Mouse (Mus musculus) urinary bladder, postnatal 36 days (tissue): Measurements from ENCODE around the gene Pgpep1l.
"Not testable (repeated sequence)": the region's sequence is repeated elsewhere in the genome, so short reads cannot be mapped to it uniquely, and the experiment has no call there.

ENCODE experiments used
- DNase-seq, 2 experiments: peaks; one replicate each; pipeline ENCODE4 v3.0.0; 2022; ENCODE audit warnings: low spot score in 2 of 2, mixed read lengths in 1 of 2

The Pgpep1l gene

GRCm38 (mm10) chr7:68264028-68264453 lies at the start of gene Pgpep1l:
Pgpep1l (minus strand) TSS chr7:68264233.
- DNase-seq, result peak in 1 of 2 experiments; percentile 21

DNA sequence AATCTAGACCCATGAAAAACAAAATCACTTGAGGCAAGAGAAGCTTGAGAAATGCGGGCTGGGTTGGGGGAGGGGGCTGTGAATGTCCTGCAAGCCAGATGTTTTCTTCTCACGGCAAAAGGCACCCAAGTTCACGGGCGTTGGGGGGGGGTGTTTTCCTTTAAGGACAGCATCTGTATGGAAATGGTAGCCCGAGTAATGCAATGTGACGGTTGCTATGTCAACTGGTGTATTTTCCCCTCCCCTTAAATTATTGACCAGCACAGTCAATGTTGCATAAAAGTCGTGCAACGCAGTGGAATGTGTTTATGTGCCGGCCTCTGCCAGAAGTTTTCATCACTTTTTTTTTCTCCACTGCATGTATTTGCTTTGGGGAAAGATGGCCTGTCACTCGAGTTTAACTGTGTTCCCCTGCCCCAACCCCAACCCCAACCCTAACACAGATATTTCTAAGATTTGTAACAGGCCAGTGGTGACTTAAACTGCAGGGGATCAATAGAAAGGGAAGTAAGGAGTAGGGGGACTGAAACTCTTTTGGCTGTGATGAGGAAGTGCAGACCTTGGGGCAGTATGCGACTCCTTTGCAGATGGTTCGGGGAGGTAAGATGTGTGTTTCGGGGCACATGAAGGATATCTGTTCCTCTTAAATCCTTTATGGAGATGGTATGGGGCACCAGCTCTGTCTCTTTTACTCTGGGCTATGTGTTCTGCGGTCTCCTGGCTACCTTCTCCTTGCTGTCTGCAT lies 49.2 kb upstream of the Pgpep1l start:
- no peak for DNase-seq

- no peak for DNase-seq
These were observed 48.4 kb upstream of the Pgpep1l start for GRCm38 (mm10) chr7:68312395-68312794.

DNA sequence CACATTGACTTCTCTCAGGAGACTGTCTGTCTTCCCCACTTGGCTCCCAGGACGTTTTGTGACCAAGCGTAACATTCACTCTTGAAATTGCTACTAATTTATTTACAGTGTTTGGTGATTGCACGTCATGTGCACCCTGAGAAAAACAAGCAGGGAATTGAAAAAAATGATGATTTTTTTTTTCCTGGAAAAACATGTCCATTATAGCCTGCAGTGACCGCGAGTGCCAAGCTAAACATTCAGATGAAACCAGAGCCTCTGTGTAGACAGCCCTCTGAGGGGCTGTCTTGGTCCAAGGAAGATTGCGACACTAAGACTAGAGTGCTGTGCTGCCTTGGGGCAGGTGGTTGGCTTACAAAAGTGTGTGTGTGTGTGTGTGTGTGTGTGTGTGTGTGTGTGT lies 47.4 kb upstream of the Pgpep1l start:
- no peak for DNase-seq

DNA sequence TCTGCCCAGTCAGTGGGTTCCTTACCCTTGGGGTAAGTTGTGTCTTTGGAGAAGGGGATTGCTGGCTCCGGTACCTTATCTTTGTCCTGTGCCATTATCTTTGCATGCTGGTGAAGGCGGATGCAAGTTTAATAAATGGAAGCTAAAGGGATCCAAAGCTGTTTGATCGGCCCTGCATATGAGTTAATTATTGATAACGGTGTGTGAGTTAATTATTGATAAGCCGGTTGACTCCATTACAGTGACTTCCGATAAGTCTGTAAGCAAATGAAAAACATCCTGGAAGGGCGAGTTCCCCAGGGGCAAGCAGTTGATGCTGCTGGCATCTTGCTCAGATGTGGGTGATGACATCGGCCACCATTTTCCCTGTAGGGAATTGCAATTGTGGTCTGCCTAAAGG lies 42.7 kb upstream of the Pgpep1l start:
- DNase-seq, result no peak

DNA sequence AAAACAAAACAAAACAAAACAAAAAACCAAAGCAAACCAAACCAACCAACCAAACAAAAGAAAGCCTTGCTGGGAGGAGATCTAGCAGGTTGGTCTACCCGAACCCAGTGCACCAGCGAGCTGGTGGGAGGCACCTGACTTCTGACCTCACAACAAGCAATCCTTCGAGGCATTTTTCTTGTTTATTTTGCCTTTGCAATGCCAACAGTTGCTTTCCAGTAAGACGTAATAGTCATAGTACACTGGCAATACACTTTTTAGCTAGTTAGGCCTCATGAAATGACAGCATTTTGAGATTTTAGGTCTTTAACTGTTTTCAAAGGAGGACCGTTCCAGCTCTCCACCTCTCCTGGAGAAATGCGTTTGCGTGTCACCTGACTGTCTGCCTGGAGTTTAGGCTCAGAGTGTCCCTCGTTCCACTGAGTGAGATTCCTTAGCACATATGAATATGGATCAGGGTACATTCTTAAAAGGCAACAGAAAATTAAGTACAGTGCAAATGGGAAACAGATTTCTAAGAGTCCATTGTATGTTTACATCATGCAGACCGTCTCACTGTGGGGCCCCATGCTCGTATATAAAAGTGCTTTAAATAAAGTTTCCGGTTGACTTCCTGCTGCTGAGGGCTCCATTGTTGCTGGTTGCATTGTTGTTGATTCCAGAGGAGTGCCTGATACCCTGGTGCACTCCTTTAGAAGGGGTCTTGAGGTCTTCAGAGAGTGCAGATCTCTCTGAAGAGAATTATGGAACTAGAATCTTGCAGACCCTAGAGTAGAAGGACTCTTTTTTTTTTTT lies 41.9 kb upstream of the Pgpep1l start:
- no peak for DNase-seq

- DNase-seq, result no peak
These were observed 39.7 kb upstream of the Pgpep1l start for GRCm38 (mm10) chr7:68303685-68304084.

GRCm38 (mm10) chr7:68302586-68303433 lies 38.8 kb upstream of the Pgpep1l start:
- peak; percentile 39 to 54 for DNase-seq

GRCm38 (mm10) chr7:68301160-68301559 lies 37.1 kb upstream of the Pgpep1l start:
- DNase-seq, result no peak

DNA sequence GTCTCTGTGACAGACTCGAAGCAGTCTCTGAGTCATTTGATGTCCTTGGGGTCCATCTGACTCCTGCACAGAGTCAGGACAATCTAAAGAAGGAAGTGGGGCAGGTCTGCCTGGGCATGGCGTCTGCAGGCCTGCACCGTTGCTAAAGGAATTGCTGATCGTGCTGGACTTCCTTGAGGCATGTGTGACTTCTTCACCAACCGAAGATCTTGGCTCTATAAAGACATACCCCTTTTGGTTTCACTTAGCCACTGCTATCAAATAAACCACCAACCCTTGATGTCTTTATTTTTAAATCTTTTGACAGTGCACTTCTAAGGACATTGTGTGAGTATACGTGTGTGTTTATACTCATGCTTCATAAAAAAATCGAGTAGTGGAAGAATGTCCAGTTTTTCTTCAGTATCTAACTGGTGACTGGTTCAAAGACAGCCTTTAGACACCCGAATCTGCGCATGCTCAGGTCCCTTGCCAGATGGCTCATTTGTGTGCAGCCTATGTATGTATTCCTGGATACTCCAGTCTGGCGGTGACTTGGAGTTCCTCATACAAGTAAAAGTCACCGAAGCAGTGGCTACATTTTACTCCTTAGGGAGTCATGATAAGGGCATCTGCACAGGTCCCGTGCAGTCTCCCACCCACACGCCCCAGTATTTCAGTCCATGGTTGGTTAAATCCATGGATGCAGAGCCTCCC lies 34.5 kb upstream of the Pgpep1l start:
- no peak for DNase-seq

DNA sequence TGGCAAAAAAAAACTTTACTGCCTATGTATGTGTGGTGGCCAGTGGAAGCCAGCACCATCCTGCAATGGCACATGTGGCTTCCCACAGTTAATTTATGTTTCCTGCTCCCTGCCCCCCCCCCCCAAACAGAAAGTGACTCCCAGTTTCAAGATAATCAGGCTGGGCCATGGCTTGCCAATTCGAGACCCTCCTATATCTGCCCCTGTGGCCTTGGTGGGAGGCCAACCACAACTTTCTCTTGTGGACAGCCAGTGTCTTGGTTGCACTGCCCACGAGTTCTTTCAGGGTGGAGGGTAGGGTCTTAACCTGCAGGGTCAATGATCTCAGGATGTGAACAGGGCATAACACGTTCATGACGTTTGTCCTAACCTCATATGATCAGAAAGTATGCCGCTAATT lies 32.5 kb upstream of the Pgpep1l start:
- DNase-seq, result no peak

- no peak for DNase-seq
These were observed 30.2 kb upstream of the Pgpep1l start for GRCm38 (mm10) chr7:68293997-68294789.

- no peak for DNase-seq
These were observed 27.6 kb upstream of the Pgpep1l start for GRCm38 (mm10) chr7:68291603-68292002.

GRCm38 (mm10) chr7:68289081-68289480 lies 25.0 kb upstream of the Pgpep1l start:
- no peak for DNase-seq

DNA sequence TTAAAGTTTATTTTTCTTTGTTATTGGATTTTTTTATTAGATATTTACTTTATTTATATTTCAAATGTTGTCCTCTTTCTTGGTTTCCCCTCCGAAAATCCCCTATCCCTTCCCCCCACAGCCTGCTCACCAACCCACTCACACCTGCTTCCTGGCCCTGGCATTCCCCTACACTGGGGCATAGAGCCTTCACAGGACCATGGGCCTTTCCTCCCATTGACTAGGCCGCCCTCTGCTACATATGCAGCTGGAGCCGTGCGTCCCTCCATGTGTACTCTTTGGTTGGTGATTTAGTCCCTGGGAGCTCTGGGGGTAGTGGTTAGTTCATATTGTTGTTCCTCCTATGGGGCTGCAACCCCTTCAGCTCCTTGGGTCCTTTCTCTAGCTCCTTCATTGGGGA lies 24.0 kb upstream of the Pgpep1l start:
- not testable (repeated sequence) for DNase-seq

- no peak for DNase-seq
These were observed 23.5 kb upstream of the Pgpep1l start for GRCm38 (mm10) chr7:68287582-68287981.

DNA sequence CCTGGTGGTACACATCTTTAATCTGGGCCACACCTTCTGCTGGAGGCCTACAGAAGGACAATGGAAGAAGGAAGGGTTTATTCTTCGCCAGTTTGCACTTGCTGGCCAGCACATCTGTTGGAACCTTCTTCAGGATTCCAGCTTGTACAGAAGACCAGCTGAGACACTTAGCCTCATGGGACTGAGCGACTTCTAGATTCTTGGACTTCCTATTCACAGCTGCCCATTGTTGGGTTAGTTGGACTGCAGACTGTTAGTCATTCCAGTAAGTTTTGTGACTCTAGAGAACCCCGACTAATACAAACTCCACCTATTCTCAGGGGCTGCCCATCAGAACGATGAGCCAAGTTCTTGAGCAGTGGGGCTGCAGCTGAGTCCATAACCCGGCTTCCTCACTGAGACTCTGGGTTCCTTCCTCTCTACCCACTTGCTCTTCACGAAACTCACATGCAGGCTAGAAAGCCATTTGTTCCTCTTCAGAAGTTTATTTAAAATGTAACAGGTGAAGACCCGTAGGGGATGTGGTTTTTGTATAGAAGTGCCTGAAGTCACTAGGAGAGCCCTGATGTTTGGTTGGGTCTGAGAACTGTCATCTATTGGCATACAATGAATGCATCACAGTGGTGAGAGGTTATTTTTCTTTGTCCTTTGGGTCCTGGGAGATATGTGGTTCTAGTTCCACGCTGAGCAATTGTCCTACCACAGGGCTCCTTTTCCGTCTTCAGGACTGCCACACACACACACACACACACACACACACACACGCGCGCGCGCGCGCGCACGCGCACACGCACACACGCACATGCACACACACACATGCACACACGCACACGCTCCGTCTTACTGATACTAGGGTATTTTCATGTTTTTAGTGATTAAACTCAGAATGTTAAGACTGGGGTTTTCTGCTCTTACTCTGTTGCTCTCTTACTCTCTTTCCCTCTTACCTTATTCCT lies 22.8 kb upstream of the Pgpep1l start:
- no peak for DNase-seq

GRCm38 (mm10) chr7:68285851-68286298 lies 21.8 kb upstream of the Pgpep1l start:
- no peak for DNase-seq

GRCm38 (mm10) chr7:68283776-68284175 lies 19.7 kb upstream of the Pgpep1l start:
- no peak for DNase-seq
